Mouse (Mus musculus): ENCODE measurements around the gene Oser1.

GRCm38 (mm10) chr2:163438246-163438618 is 13.7 kb upstream of the Oser1 start, which contains the start of gene Gdap1l1:
- TF ChIP-seq CTCF (IDR thresholded peaks at IDR 0.05; ENCODE audit: insufficient read depth, low read depth, low read length): no peak
- TF ChIP-seq POLR2A (IDR thresholded peaks at IDR 0.05; ENCODE audit: insufficient read depth, low read depth, low read length): peak; percentile 55

All from olfactory bulb, adult 2 months (tissue).